Mouse (Mus musculus): Measurements from ENCODE around the gene Otogl. TPM values are rescaled to one million over a fixed set of nuclear protein-coding genes. Genes with fewer than 3 reads are reported as not detected.

Otogl gene
- polyA plus RNA-seq, 1 experiment from 2014 or later: 0.25 TPM

DNA sequence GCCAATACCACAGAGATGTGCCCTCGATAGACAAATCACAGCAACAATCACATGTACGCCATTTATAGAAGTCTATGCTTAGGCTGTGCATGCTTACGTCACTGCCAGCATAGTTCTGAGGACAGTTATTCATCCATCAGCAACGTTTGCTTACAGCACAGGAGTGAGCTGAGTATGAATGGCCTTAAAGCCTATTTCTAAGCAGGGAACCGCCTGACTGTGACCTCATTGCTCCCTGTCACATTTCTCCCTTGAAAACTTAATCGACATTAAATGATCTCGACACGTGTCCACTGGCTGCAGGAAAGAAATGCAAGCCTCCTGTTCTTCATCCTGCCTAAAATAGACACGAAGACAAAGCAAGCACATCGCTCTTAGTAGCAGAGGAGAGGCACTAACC, 5.5 kb downstream of the Otogl start:
- H3K4me3 ChIP-seq (ENCODE audit: low read depth, low read length): no peak overlapping the region
- no peak for DNase-seq
- no peaks in the 10 kb centered on the region for H3K36me3 ChIP-seq (ENCODE audit: insufficient read depth)
- H3K27me3 ChIP-seq (ENCODE audit: insufficient read depth, low read length): no peaks in the 10 kb centered on the region
- H3K4me1 ChIP-seq (ENCODE audit: insufficient read depth): peaks cover 8% of the 10 kb centered on the region
- no peak overlapping the region for H3K4me2 ChIP-seq
- no peak for ATAC-seq (ENCODE audit: insufficient read depth)
- H3K9ac ChIP-seq: no peak overlapping the region
- H3K9me3 ChIP-seq (ENCODE audit: low read depth, low read length): no peaks in the 10 kb centered on the region
- no peak overlapping the region for H3K27ac ChIP-seq (ENCODE audit: low read depth)
- 48% methylated on average over 10 of the region's 10 CpGs for WGBS
- no peak for TF ChIP-seq CTCF (IDR thresholded peaks at IDR 0.05; ENCODE audit: low read depth)

DNA sequence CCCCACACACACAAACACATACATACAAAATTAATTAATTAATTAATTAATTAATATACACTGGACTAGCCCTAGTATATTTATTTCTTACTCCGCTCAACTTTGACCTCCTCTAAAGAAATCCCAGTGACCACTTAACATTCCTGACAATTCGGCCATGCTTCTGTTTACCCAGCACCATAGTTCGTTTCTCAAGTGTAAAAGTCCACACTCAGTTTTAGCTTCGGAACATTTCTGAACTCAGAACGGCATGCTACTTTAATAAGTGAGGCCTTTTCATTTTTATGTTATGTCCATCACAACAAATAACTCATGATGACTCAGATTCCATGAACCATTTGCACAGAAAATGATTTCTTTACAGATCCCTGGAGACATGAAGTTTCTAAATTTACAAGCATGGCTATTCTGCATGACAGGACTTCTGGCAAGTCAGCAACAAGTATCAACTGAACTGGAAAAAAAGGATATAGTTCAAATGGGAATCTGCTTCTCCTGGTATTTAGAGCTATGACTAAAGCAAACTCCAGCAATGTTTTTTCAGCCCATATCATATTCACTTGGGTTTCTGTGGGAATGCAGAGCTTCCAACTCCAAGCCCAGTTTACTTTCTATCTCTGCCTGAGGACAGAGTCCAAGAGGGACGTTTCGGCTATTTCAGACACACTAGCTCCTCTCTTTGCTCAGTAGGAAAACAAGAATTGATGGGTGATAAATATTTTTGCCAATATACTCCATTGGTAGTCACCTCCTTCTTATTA, 6.5 kb downstream of the Otogl start:
- TF ChIP-seq CTCF (IDR thresholded peaks at IDR 0.05; ENCODE audit: low read depth): no peak
- peaks cover 8% of the 10 kb centered on the region for H3K4me1 ChIP-seq (ENCODE audit: insufficient read depth)
- WGBS: 55% methylated on average over 7 of the region's 7 CpGs
- DNase-seq: no peak
- ATAC-seq (ENCODE audit: insufficient read depth): 0 out of 2 replicates have a peak, but pooled peaks have one; percentile 13
- no peaks in the 10 kb centered on the region for H3K9me3 ChIP-seq (ENCODE audit: low read depth, low read length)
- no peaks in the 10 kb centered on the region for H3K27me3 ChIP-seq (ENCODE audit: insufficient read depth, low read length)
- H3K4me3 ChIP-seq (ENCODE audit: low read depth, low read length): no peak overlapping the region
- H3K36me3 ChIP-seq (ENCODE audit: insufficient read depth): no peaks in the 10 kb centered on the region
- peak overlapping the region; percentile 25; the same call in 1 of the 2 replicates for H3K27ac ChIP-seq (ENCODE audit: low read depth)
- no peak overlapping the region for H3K4me2 ChIP-seq
- H3K9ac ChIP-seq: no peak overlapping the region

DNA sequence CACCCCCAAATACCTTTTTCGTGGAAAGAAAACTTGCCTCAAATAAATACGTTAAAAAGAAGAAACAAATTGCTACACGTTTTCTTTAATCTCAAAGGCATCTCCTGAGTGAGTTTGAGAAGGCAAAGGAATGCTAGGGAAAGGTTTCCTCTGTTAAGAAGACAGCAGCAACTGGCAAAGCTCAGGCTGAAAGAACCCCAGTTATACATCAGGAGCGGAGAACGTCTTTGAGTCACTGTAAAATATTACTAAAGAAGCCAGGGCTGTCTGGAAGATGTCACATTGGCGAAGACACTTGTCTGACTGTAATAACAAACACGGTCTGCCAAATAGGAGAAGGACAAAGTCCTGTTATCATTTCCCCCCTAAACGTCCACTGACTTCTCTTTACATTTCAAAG, 10.0 kb downstream of the Otogl start:
- H3K4me1 ChIP-seq (ENCODE audit: insufficient read depth): peaks cover 8% of the 10 kb centered on the region
- H3K27ac ChIP-seq (ENCODE audit: low read depth): no peak overlapping the region
- H3K9ac ChIP-seq: no peak overlapping the region
- DNase-seq (no peak), ATAC-seq (ENCODE audit: insufficient read depth) (no peak)
- H3K27me3 ChIP-seq (ENCODE audit: insufficient read depth, low read length): no peaks in the 10 kb centered on the region
- H3K4me2 ChIP-seq: peak overlapping the region; percentile 20; the same call in 1 of the 2 replicates
- WGBS: 36% methylated on average over 8 of the region's 8 CpGs
- H3K36me3 ChIP-seq (ENCODE audit: insufficient read depth): no peaks in the 10 kb centered on the region
- no peak for TF ChIP-seq CTCF (IDR thresholded peaks at IDR 0.05; ENCODE audit: low read depth)
- H3K9me3 ChIP-seq (ENCODE audit: low read depth, low read length): no peaks in the 10 kb centered on the region; the same call in 1 of the 2 replicates
- no peak overlapping the region for H3K4me3 ChIP-seq (ENCODE audit: low read depth, low read length)

DNA sequence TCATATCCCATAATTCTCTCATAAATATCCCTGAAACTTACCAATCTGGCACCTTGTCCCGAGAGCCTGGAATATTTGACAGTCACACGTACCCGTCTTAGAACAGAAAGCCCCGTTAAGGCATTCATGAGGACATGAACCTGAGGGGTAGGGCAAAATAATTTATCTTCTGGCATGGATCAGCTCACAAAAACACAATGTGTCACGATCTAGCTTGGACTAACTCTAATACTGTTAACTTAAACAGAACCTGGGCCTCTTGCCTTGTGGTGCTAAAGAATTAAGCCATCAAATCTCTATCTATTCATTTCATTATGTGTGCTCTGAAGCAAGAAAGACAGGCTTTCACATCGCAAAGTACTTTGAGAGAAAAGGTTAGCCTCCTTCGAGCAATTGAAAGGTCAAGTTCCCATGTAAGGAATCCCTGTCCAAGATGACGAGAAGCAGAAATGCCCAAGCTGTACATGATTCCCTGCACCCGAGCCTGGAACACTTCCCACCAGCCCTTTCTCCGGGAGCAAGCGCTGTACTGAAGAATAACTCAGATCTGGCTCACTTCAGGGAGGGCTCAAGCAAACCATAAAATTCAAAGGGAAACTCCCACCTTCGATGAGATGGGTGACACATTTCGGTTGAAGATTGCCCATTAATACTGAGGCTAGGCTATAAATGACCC, 10.6 kb downstream of the Otogl start:
- no peak for TF ChIP-seq CTCF (IDR thresholded peaks at IDR 0.05; ENCODE audit: low read depth)
- Histone ChIP-seq H3K27me3 (ENCODE audit: insufficient read depth, low read length) (no peaks in the 10 kb centered on the region), H3K27ac (ENCODE audit: low read depth) (no peak overlapping the region), H3K36me3 (ENCODE audit: insufficient read depth) (no peaks in the 10 kb centered on the region), H3K9ac (no peak overlapping the region), H3K4me3 (ENCODE audit: low read depth, low read length) (no peak overlapping the region), H3K4me1 (ENCODE audit: insufficient read depth) (peaks cover 4% of the 10 kb centered on the region; the same call in 1 of the 2 replicates), H3K9me3 (ENCODE audit: low read depth, low read length) (no peaks in the 10 kb centered on the region; the same call in 1 of the 2 replicates), H3K4me2 (peak overlapping the region; percentile 20; the same call in 1 of the 2 replicates)
- no peak for DNase-seq
- no peak for ATAC-seq (ENCODE audit: insufficient read depth)
- WGBS: 34% methylated on average over 13 of the region's 13 CpGs

DNA sequence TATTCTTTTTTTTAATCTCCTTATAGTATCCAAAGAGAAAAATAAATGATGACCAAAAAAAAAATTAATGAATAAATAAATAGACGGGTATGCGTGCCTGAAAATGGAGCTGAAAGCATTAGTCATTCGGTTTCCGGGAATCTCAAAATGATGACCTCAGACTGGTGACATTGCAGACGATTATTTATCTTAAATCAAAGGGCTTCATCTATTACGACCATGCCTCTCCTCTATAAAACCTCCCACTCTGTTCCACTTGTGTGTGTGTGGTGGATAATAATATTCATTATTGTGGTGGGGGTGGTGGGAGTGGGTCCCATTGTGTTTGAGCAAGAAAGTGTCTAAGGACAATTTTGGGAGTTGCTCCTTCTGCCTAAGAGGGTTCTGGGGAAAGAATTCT, 12.0 kb downstream of the Otogl start:
- H3K27ac ChIP-seq (ENCODE audit: low read depth): no peak overlapping the region
- no peak overlapping the region for H3K9ac ChIP-seq
- no peaks in the 10 kb centered on the region; the same call in 1 of the 2 replicates for H3K9me3 ChIP-seq (ENCODE audit: low read depth, low read length)
- ATAC-seq (ENCODE audit: insufficient read depth) (no peak), DNase-seq (no peak)
- WGBS: 43% methylated on average over 6 of the region's 6 CpGs
- no peaks in the 10 kb centered on the region for H3K4me1 ChIP-seq (ENCODE audit: insufficient read depth)
- no peak overlapping the region for H3K4me2 ChIP-seq
- H3K4me3 ChIP-seq (ENCODE audit: low read depth, low read length): no peak overlapping the region
- no peaks in the 10 kb centered on the region for H3K27me3 ChIP-seq (ENCODE audit: insufficient read depth, low read length)
- no peak for TF ChIP-seq CTCF (IDR thresholded peaks at IDR 0.05; ENCODE audit: low read depth)
- no peaks in the 10 kb centered on the region for H3K36me3 ChIP-seq (ENCODE audit: insufficient read depth)

DNA sequence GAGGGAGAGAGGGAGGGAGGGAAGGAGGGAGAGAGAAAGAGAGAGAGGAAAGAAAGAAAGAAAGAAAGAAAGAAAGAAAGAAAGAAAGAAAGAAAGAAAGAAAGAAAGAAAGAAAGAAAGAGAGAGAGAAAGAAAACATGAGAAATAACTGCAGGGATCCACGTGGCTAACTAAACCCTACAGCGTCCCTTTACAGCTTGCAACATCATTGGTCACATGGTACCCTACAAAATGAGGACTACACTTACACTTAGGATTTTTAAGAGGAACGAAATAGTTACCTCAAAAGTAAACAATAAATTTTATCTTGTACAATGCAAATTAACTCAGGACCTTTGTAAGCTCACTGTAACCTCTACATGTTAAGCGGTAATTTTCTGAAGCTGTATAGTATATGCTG, 15.8 kb downstream of the Otogl start:
- Histone ChIP-seq H3K4me3 (ENCODE audit: low read depth, low read length) (no peak overlapping the region), H3K9ac (no peak overlapping the region), H3K27me3 (ENCODE audit: insufficient read depth, low read length) (no peaks in the 10 kb centered on the region), H3K4me1 (ENCODE audit: insufficient read depth) (no peaks in the 10 kb centered on the region), H3K9me3 (ENCODE audit: low read depth, low read length) (no peaks in the 10 kb centered on the region; the same call in 1 of the 2 replicates), H3K36me3 (ENCODE audit: insufficient read depth) (no peaks in the 10 kb centered on the region), H3K27ac (ENCODE audit: low read depth) (no peak overlapping the region), H3K4me2 (no peak overlapping the region)
- 68% methylated on average over 4 of the region's 4 CpGs for WGBS
- no peak for ATAC-seq (ENCODE audit: insufficient read depth)
- no peak for DNase-seq
- no peak for TF ChIP-seq CTCF (IDR thresholded peaks at IDR 0.05; ENCODE audit: low read depth)
